ENCODE assay signal across 20 mouse cellular contexts in the genomic region with DNA sequence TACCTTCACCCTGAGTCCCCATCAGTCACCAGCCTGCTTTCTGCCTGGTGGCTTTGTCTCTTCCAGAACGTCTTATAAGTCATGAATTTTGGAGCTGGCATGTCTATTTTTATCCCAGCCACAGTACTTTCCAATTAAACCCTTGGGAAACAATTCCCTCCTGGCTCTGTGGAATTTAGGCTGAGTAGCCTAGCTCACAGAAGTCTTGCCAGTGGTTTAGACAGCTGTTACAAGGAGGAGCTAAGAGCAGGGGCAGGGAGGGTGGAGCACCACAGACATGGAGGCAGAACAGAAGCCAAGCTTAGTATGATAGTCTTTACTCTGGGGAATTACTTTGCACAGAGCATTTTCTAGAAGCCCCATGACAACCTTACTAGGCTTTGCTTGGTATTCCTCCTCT. TPM values are rescaled to one million over a fixed set of nuclear protein-coding genes. Genes with fewer than 3 reads are reported as not detected.
DNase-seq lines count a peak whose midpoint lies in the region; ATAC-seq lines count a peak whose summit lies in the region.
"Had no signal": no experiment of that assay in that cellular context is flagged by ENCODE, and none has a peak within 500 bp of the region (broad histone marks: within the 10 kb centered on the region; RNA-seq: fewer than 3 reads in every experiment).

No protein-coding gene starts in this region.

- H3K4me1 ChIP-seq in midbrain, embryonic 13.5 days (replicated peaks): no peaks in the 10 kb centered on the region
- H3K4me1 ChIP-seq: forebrain, embryonic 12.5 days had no signal

- ATAC-seq in midbrain, embryonic 13.5 days: no peak
- ATAC-seq: intestine, embryonic 16.5 days; liver, postnatal 0 days had no signal

- H3K9ac ChIP-seq in midbrain, embryonic 13.5 days (replicated peaks): no peak overlapping the region
- H3K9ac ChIP-seq: forebrain, embryonic 12.5 days; hindbrain, embryonic 14.5 days; liver, postnatal 0 days; neural tube, embryonic 15.5 days had no signal

- 48% methylated on average over 1 of the region's 1 CpGs for WGBS in midbrain, embryonic 13.5 days

- no peak overlapping the region for H3K27ac ChIP-seq in midbrain, embryonic 13.5 days
- H3K27ac ChIP-seq: forebrain, embryonic 12.5 days; hindbrain, embryonic 14.5 days; left cerebral cortex, adult 2 months; neural tube, embryonic 15.5 days had no signal

- no peaks in the 10 kb centered on the region for H3K36me3 ChIP-seq in midbrain, embryonic 13.5 days
- H3K36me3 ChIP-seq: forebrain, embryonic 12.5 days; G1E; neural tube, embryonic 15.5 days had no signal

- no peaks in the 10 kb centered on the region for H3K27me3 ChIP-seq in midbrain, embryonic 13.5 days
- H3K27me3 ChIP-seq: forebrain, embryonic 12.5 days; neural tube, embryonic 15.5 days had no signal

- H3K4me3 ChIP-seq in midbrain, embryonic 13.5 days (replicated peaks): no peak overlapping the region
- H3K4me3 ChIP-seq: forebrain, embryonic 12.5 days; left cerebral cortex, adult 2 months; neural tube, embryonic 15.5 days had no signal

- peak; percentile 18 to 55 for DNase-seq in heart, adult 18-20 months
- DNase-seq in heart, postnatal 4 days: no peak
- DNase-seq in lung, postnatal 10 days: peak; percentile 23
- DNase-seq in lung, adult 18-20 months: no peak
- DNase-seq in fibroblast of lung, adult 2 months (ENCODE audit: low read depth): peak; percentile 59
- DNase-seq in thymus, postnatal 36 days: no peak
- DNase-seq in liver: no peak
- DNase-seq: adrenal gland, postnatal 36 days; cerebellum, postnatal 14 days; liver, postnatal 0 days; right cerebral cortex, adult 18-20 months; thymus, postnatal 25 days had no signal

- H3K9me3 ChIP-seq in midbrain, embryonic 13.5 days: no peaks in the 10 kb centered on the region
- H3K9me3 ChIP-seq: forebrain, embryonic 12.5 days; neural tube, embryonic 15.5 days had no signal

- H3K4me2 ChIP-seq in midbrain, embryonic 13.5 days (replicated peaks): no peak overlapping the region
- H3K4me2 ChIP-seq: forebrain, embryonic 12.5 days; hindbrain, embryonic 14.5 days; neural tube, embryonic 15.5 days had no signal

RNA-seq across cellular contexts. Expression of gene Pakap, which starts 17.8 kb away (rescaled TPM):
- 10 to 100 TPM; 35.7 to 40.6 TPM for total RNA-seq in heart, adult 18-20 months (2021)
- total RNA-seq in heart, postnatal 4 days (2021): 10 to 100 TPM; 73.5 to 80.4 TPM
- polyA plus RNA-seq in midbrain, embryonic 13.5 days (2015; fragmentation: Nextera tagmentation; extraction: Ambion mirVana): 6.8 and 7.3 TPM in 2 replicates
- total RNA-seq: G1E; megakaryocyte-erythroid progenitor cell, adult 5-6 weeks had no signal
- polyA plus RNA-seq: G1E had no signal

Comparison
In these comparisons a context has a peak if more than half of its experiments do, and no peak if none do; other contexts are left out.
1. DNase-seq: peak in heart, adult 18-20 months (2 of 2), lung, postnatal 10 days (single experiment) and fibroblast of lung, adult 2 months (single experiment); none in heart, postnatal 4 days (single experiment), lung, adult 18-20 months (0 of 2), thymus, postnatal 36 days (0 of 2) and liver (single experiment).